Mouse (Mus musculus) midbrain, embryonic 15.5 days (tissue): Measurements from ENCODE around the gene Hrc. TPM values are rescaled to one million over a fixed set of nuclear protein-coding genes. Genes with fewer than 3 reads are reported as not detected.

Experiments
- ATAC-seq: fragments of 200-750 bp; cut with Nextera tagmentation; replicated peaks from 2 replicates; pipeline ENCODE4 v1.8.0; 2017; ENCODE audit warnings: moderate TSS enrichment
- H3K27ac ChIP-seq: fragments of 300-500 bp; sonication (generic); 2 replicates; pipeline ENCODE4 v1.5.1; 2015; ENCODE audit warnings: mild to moderate bottlenecking, inconsistent platforms
- H3K27me3 ChIP-seq: fragments of 300-500 bp; sonication (generic); replicated peaks from 2 replicates; pipeline ENCODE4 v1.6.1; 2015; ENCODE audit warnings: inconsistent platforms
- H3K36me3 ChIP-seq: fragments of 300-500 bp; sonication (generic); replicated peaks from 2 replicates; pipeline ENCODE4 v1.6.1; 2015; ENCODE audit warnings: inconsistent platforms
- H3K4me1 ChIP-seq: fragments of 300-500 bp; sonication (generic); 2 replicates; pipeline ENCODE4 v1.6.1; 2015; ENCODE audit warnings: inconsistent platforms
- H3K4me2 ChIP-seq: fragments of 300-500 bp; sonication (generic); 2 replicates; pipeline ENCODE4 v1.6.1; 2015; ENCODE audit warnings: inconsistent platforms, mild to moderate bottlenecking, moderate library complexity
- H3K4me3 ChIP-seq: fragments of 300-500 bp; sonication (generic); 2 replicates; pipeline ENCODE4 v1.5.1; 2015; ENCODE audit warnings: mild to moderate bottlenecking, inconsistent platforms
- H3K9ac ChIP-seq: fragments of 300-500 bp; sonication (generic); 2 replicates; pipeline ENCODE4 v1.6.1; 2015; ENCODE audit warnings: mild to moderate bottlenecking, inconsistent platforms
- H3K9me3 ChIP-seq: fragments of 300-500 bp; sonication (generic); 2 replicates; pipeline ENCODE4 v1.6.1; 2016; ENCODE audit warnings: inconsistent platforms
- WGBS: fragments of 180-500 bp; shearing (Covaris S2); methylation state at CpG from one replicate; pipeline ENCODE4 v1.1.7; 2015; ENCODE audit warnings: mixed read lengths; 5-methylcytosine and 5-hydroxymethylcytosine counted together
- polyA plus RNA-seq: library from polyadenylated mRNA; unstranded; fragments of >200 nt; fragmentation: Nextera tagmentation; extraction: Ambion mirVana; gene quantifications from 2 replicates; pipeline ENCODE4 v1.2.1, GENCODE M21; 2015

The Hrc gene
- polyA plus RNA-seq, 1 experiment from 2014 or later: 0.26 TPM

DNA sequence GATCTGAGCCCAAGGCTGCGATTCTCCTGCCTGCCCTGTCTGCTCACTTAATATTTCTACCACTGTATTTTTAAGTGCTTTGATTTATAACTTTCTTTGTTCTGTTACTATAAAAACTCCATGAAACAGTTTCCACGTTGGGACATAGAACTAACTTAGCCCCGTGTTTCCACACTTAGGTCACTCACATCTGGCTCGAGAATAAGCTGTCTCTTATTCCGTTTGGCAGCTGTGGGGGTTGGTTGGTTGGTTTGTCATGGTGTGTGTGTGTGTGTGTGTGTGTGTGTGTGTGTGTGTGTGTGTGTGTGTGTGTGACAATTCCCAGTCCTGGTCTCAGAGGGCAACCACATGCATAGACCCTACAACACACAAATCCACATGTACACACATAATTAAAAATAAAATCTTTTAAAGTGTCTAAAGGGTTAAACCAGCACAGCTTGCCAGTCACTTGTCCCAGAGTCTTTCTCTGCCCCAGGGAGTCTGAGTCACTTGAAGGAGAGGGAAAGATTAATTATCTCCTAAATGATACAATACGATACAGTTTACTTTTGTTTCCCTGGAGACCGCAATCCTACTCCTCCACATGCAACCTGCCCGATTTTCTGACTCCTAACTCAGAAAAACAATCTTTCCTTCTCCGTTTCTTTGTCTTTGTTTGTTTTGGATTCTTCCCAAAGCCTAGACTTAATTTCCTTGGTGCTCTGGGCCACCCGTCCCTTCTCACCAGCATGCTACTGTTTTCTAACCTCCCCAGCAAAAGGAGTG lies 22.2 kb upstream of the Hrc start:
- Histone ChIP-seq H3K27ac (peak overlapping the region; percentile 30), H3K4me2 (no peak overlapping the region; the same call in 1 of the 2 replicates), H3K27me3 (no peaks in the 10 kb centered on the region), H3K9ac (no peak overlapping the region), H3K4me1 (peaks cover 12% of the 10 kb centered on the region; the same call in 1 of the 2 replicates), H3K36me3 (no peaks in the 10 kb centered on the region), H3K4me3 (no peak overlapping the region), H3K9me3 (no peaks in the 10 kb centered on the region)
- WGBS: 34% methylated on average over 10 of the region's 10 CpGs
- no peak for ATAC-seq

DNA sequence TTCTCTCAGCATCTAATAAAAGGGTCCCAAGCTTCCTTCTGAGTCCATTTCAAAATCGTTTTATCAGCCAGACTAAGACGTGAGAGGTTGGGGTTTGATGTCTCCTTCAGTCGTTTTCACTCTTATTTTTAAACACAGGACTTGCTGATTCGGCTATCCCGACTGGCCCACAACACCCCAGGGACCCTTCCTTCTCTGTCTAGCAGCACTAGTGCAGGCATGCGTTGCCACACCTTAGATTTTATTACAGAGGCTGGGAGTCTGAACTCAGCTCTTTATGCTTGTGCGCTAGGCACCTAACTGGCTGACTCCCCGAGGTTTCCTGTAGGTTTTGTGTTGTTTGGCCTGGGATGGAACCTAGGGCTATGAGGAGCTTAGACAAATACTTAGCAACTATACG lies 21.6 kb upstream of the Hrc start:
- Histone ChIP-seq H3K4me3 (no peak overlapping the region), H3K9ac (no peak overlapping the region), H3K27ac (peak overlapping the region; percentile 30), H3K4me2 (no peak overlapping the region), H3K36me3 (no peaks in the 10 kb centered on the region), H3K27me3 (no peaks in the 10 kb centered on the region), H3K4me1 (peaks cover 12% of the 10 kb centered on the region; the same call in 1 of the 2 replicates), H3K9me3 (no peaks in the 10 kb centered on the region)
- no peak for ATAC-seq
- 42% methylated on average over 9 of the region's 9 CpGs for WGBS

DNA sequence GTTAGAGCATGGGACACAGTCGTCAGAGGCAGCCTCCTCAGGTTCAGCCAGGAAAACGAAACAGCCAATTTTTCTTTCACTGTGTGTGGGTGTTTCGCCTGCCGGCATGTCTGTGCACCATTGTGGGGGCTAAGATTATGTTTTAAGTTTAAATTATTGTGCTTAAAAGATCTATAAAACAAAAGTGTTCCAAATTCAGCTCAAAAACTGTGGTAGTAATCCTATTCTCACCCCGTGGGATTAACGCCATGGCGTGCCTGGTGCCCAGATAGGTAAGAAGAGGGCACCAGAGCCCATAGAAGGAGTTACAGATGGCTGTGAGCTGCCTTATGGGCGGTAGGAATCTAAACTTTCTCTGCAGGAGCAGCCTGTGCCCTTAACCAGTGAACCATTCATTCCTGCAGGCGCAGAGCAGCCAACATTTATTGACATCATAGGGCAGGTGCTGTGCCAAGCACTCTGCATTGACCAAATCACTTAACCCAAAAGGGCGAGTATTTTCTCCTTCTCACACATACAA lies 19.8 kb upstream of the Hrc start:
- Histone ChIP-seq H3K9ac (no peak overlapping the region), H3K4me1 (peaks cover 9% of the 10 kb centered on the region; the same call in 1 of the 2 replicates), H3K27me3 (no peaks in the 10 kb centered on the region), H3K4me2 (no peak overlapping the region), H3K36me3 (no peaks in the 10 kb centered on the region), H3K9me3 (no peaks in the 10 kb centered on the region), H3K27ac (no peak overlapping the region), H3K4me3 (no peak overlapping the region)
- 87% methylated on average over 10 of the region's 10 CpGs for WGBS
- ATAC-seq: no peak

DNA sequence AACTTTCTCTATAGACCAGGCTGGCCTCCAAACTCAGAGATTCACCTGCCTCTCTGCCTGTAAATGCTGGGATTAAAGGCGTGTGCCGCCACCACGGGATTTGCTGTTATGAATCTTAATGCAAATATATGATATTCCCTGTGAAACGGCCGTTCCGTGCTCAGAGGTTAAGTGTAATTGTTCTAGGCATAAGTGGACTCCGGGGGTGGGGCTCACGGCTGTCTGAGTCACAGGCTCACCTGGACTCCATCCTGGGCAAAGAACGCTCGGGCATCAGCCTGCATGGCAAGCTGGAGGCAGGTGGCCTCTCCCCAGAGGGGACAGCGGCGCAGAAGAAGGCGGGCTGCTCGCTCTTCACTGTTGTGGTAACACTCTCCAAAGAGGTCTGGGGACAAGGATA lies 18.6 kb upstream of the Hrc start:
- H3K4me1 ChIP-seq: peaks cover 9% of the 10 kb centered on the region; the same call in 1 of the 2 replicates
- no peak for ATAC-seq
- no peak overlapping the region for H3K27ac ChIP-seq
- H3K27me3 ChIP-seq: no peaks in the 10 kb centered on the region
- H3K4me2 ChIP-seq: no peak overlapping the region
- no peaks in the 10 kb centered on the region for H3K36me3 ChIP-seq
- H3K9me3 ChIP-seq: no peaks in the 10 kb centered on the region
- H3K4me3 ChIP-seq: no peak overlapping the region
- no peak overlapping the region for H3K9ac ChIP-seq
- 91% methylated on average over 14 of the region's 14 CpGs for WGBS

DNA sequence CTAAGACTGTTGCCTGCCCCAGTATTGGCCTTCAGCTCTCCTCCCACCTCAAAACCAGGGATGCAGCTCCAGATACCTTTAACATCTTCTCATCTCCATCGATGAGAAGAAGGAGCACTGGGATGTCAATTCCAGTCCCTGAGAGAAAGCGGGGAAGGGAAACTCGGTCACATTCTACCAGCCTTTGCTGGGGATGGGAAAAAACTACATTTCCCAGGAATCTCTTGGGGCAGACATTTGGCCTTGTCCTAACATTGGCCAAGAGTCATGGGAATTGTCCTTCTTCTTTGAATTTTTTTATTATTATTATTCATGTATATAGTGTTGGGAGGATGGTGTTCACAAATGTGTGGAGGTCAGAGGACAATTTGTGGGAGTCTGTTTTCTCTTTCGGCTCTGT lies 12.8 kb upstream of the Hrc start:
- H3K9ac ChIP-seq: no peak overlapping the region
- WGBS: 89% methylated on average over 4 of the region's 4 CpGs
- H3K4me3 ChIP-seq: no peak overlapping the region
- no peaks in the 10 kb centered on the region for H3K36me3 ChIP-seq
- ATAC-seq: no peak
- no peak overlapping the region for H3K27ac ChIP-seq
- no peak overlapping the region for H3K4me2 ChIP-seq
- H3K9me3 ChIP-seq: no peaks in the 10 kb centered on the region
- no peaks in the 10 kb centered on the region for H3K4me1 ChIP-seq
- H3K27me3 ChIP-seq: no peaks in the 10 kb centered on the region

DNA sequence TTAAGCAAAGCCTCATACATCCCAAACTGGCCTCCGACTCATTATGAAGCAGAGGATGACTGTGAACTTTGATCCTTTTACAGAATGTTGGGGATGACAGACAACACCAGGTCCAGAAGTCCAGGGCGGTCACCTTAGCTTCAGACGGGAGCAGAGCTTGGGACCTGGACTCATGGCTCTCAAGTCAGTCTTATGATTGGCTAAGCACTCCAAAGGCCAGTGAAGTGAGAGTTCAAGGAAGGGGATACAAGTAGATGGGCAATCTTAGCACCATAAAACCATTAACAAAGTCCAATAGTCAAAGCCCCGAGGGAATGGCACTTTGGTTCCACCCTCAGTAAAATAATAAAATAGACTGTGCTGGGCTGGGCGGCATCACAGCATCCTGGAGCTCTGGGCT lies 12.0 kb upstream of the Hrc start:
- Histone ChIP-seq H3K27me3 (no peaks in the 10 kb centered on the region), H3K4me1 (no peaks in the 10 kb centered on the region), H3K9ac (no peak overlapping the region), H3K36me3 (no peaks in the 10 kb centered on the region), H3K4me3 (no peak overlapping the region), H3K27ac (no peak overlapping the region), H3K9me3 (no peaks in the 10 kb centered on the region), H3K4me2 (no peak overlapping the region)
- no peak for ATAC-seq
- WGBS: 90% methylated on average over 5 of the region's 5 CpGs

DNA sequence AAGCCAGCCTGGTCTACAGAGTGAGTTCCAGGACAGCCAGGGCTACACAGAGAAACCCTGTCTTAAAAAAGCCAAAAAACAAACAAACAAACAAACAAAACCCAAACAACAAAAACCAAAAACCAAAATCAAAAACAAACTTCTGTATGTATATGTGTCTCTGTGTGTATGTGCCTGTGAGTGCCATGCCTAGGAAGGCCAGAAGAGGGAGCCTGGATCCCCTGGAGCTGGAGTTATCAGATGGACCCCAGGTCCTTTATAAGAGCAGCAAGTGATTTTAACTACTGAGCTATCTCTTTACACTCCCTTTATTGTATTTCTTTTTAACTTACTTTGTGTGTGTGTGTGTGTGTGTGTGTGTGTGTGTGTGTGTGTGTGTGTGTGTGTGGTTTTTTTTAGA lies 9.3 kb upstream of the Hrc start:
- no peak overlapping the region for H3K27ac ChIP-seq
- no peak overlapping the region for H3K4me2 ChIP-seq
- no peaks in the 10 kb centered on the region for H3K27me3 ChIP-seq
- ATAC-seq: no peak
- H3K9me3 ChIP-seq: no peaks in the 10 kb centered on the region
- H3K36me3 ChIP-seq: no peaks in the 10 kb centered on the region
- no peak overlapping the region for H3K9ac ChIP-seq
- H3K4me1 ChIP-seq: no peaks in the 10 kb centered on the region
- no peak overlapping the region for H3K4me3 ChIP-seq

DNA sequence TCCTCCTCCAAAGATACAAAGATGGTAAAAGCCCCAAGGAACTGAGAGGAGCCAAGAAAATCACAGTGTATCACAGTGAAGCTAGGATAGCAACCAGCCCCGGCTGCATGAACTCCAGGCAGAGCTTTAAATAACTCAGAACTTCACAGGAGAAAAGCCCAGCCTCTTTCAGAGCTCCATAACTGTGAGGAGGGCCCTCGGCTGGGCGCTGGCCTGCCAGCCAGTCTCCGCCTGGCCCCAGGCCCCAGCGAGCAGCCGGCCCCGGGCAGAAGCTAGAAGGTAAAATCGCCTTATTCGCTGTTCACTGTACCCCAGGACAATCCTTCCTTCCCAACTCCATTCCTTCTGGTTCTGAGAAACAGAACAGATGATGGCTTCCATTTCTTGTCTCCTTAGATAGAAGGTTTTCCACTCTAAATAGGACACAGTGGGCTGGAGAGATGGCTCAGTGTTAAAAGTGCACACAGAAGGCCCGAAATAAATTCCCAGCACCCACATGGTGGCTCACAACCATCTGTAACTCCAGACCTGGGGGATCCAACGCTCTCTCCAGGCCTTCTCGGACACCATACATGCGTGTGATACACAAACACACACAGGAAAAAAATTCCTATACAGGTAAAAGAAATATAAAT lies 6.1 kb upstream of the Hrc start:
- no peak overlapping the region for H3K9ac ChIP-seq
- no peaks in the 10 kb centered on the region for H3K9me3 ChIP-seq
- H3K27ac ChIP-seq: no peak overlapping the region
- peaks cover 18% of the 10 kb centered on the region for H3K4me1 ChIP-seq
- H3K4me2 ChIP-seq: no peak overlapping the region
- H3K36me3 ChIP-seq: no peaks in the 10 kb centered on the region
- ATAC-seq: no peak
- 87% methylated on average over 13 of the region's 13 CpGs for whole genome bisulfite sequencing
- no peak overlapping the region for H3K4me3 ChIP-seq
- no peaks in the 10 kb centered on the region for H3K27me3 ChIP-seq

DNA sequence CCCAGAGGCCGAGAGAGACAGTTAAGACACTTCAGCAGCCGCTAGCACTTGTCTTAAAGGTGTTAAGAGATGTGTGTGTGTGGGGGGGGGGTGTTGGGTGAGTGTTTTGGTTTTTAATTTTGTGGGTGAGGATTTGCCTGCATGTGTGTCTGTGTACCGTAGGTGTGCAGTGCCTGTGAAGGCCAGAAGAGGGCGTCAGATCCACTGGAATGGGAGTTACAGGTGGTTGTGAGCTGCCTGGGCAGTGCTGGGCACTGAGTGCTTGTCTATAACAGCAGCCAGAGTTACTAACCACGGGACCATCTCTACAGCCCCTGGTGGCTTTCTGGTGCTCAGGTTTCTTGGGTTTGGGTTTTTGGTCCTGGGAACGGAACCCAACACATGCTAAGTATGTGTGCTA lies 3.6 kb upstream of the Hrc start:
- WGBS: 86% methylated on average over 6 of the region's 6 CpGs
- no peak overlapping the region for H3K9ac ChIP-seq
- H3K27ac ChIP-seq: no peak overlapping the region
- H3K4me3 ChIP-seq: no peak overlapping the region
- peaks cover 21% of the 10 kb centered on the region for H3K4me1 ChIP-seq
- H3K4me2 ChIP-seq: no peak overlapping the region
- H3K27me3 ChIP-seq: 0 out of 2 replicates have a peak, but pooled peaks cover 3% of the 10 kb centered on the region
- no peaks in the 10 kb centered on the region for H3K36me3 ChIP-seq
- no peaks in the 10 kb centered on the region for H3K9me3 ChIP-seq
- ATAC-seq: no peak

DNA sequence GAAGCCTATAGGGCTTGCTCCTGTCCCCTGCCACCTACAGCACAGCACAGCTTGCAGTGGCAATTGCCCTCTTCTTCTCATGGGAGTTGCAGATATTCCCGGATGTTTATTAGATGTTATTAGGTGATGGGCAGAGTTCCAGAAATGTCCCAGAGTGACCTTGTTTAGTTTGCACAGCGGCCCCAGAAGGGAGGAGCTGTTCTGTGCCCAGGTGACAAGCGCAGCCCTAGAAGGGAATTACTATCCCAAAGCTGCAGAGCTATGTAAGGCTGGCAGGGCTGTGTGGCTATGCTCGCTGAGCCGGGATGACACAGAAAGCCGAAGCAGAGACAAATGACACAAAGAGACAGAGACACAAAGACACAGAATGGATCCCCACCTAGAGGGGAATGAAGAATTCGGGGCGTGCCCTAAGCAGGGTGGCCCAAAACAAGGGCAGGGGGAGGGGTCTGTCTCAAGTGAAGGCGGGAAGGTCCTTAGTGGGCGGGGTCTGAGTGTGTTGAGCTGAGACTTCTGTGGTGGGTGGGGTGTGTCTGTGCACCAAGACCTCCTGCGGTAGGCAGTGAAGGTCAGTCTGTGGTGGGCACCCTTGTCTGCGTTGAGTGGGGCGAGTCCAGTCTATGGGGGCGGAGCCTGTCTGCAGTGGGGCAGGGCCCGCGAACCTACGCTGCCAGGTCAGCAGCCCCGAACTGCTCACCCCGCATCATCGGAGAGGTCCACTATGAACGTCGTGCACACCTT lies 2.2 kb upstream of the Hrc start:
- peak overlapping the region; percentile 51 for H3K27ac ChIP-seq
- no peaks in the 10 kb centered on the region for H3K36me3 ChIP-seq
- peaks cover 21% of the 10 kb centered on the region for H3K4me1 ChIP-seq
- peak overlapping the region; percentile 91 for H3K4me2 ChIP-seq
- H3K4me3 ChIP-seq: peak overlapping the region; percentile 52
- H3K9ac ChIP-seq: peak overlapping the region; percentile 53
- peak; percentile 68 for ATAC-seq
- H3K27me3 ChIP-seq: 0 out of 2 replicates have a peak, but pooled peaks cover 4% of the 10 kb centered on the region
- H3K9me3 ChIP-seq: no peaks in the 10 kb centered on the region
- 2% methylated on average over 22 of the region's 22 CpGs for WGBS

DNA sequence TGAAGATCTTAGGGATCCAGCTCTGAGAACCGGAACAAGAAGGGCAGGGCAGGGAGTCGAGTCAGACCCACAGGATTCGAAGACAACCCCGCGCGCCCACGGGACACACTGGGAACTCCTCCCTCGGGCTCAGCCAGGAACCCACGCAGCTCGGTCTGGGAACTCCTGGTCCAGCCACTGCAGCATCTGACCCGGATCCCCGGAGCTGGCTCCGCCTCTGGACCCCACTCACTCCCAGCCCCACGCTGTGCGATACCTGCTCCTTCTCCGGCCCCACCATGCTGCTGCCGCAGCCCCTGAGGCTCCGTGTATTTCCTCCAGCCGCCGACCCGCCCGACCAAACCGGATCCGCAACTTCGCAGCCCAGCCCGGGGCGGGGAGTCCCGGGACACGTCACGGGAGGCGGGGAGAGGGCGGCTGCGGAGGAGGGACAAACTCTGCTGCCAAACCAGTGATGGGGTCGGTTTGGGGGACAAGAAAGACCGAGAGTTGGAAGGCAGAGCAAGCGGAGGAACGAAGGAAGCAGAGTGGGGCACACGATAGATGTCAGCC lies 1.6 kb upstream of the Hrc start, which contains the start of gene Trpm4:
Trpm4 (minus strand) TSS at position 350 of the 552 bp plus-strand sequence.
- under 1% methylated on average over 38 of the region's 38 CpGs for WGBS
- Histone ChIP-seq H3K27me3 (0 out of 2 replicates have a peak, but pooled peaks cover 4% of the 10 kb centered on the region), H3K4me1 (peaks cover 26% of the 10 kb centered on the region), H3K27ac (peak within 1 kb of the TSS; percentile 51), H3K9me3 (no peaks in the 10 kb centered on the region), H3K4me2 (peak within 1 kb of the TSS; percentile 91), H3K4me3 (peak within 1 kb of the TSS; percentile 52), H3K36me3 (no peaks in the 10 kb centered on the region), H3K9ac (peak within 1 kb of the TSS; percentile 53)
- peak; percentile 70 for ATAC-seq

DNA sequence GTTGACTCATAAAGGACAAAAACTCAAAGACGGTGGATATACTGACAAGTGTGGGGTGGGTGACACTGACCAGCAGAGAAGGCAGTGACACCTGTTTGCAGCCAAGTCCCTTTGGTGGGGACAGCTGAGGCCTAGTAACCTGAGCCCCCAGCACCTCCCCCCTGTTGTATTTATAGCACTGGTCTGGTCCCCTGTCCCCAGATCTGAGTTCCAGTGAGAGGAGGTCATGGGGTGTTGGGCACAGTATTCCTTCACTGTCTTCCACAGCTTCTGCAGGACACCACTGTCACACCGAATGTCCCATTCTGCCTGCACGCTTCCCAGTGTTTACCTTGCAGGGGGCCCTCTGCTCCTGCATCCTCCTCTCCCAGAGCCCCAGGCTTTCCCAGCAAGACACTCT lies 485 bp upstream of the Hrc start:
- H3K27me3 ChIP-seq: 0 out of 2 replicates have a peak, but pooled peaks cover 4% of the 10 kb centered on the region
- no peak overlapping the region for H3K27ac ChIP-seq
- no peaks in the 10 kb centered on the region for H3K9me3 ChIP-seq
- 28% methylated on average over 3 of the region's 3 CpGs for WGBS
- H3K36me3 ChIP-seq: no peaks in the 10 kb centered on the region
- H3K4me1 ChIP-seq: peaks cover 37% of the 10 kb centered on the region
- no peak for ATAC-seq
- H3K4me3 ChIP-seq: no peak overlapping the region
- no peak overlapping the region for H3K4me2 ChIP-seq
- H3K9ac ChIP-seq: no peak overlapping the region
